In the genomic region with DNA sequence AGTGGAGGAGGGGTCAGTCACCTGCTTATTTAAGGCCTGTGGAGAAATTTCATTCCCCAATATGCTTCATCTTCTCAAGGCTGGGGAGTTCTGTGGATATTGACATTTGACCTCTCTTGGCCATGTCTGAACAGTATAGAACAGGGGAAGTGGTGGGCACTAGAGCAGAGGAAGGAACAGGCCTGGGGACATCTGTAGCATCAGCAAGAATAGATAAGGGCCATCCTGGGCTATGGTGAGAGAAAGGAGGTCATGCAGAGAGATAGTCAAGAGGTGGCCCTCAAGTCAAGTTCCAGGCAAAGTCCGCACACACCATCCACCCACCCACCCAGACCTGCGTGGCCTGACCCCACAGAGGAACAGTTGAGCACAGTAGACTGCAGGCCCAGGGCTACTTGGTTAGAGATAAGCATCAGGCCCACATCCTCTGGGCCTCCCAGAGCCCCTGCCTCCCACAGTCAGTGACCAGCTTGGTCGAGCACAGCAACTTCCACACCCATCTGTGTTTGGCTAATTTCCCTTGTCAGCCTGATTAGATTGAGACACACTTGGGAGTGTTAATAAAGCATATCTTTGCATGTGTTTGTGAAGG, we compare ENCODE assay signal across 11 mouse cellular contexts. TPM values are rescaled to one million over a fixed set of nuclear protein-coding genes. Genes with fewer than 3 reads are reported as not detected.
DNase-seq lines count a peak whose midpoint lies in the region; ATAC-seq and TF ChIP-seq lines count a peak whose summit lies in the region.
"Had no signal": no experiment of that assay in that cellular context is flagged by ENCODE, and none has a peak within 500 bp of the region (broad histone marks: within the 10 kb centered on the region; RNA-seq: fewer than 3 reads in every experiment).

No protein-coding gene starts in this region.

- DNase-seq in kidney, postnatal 0 days (ENCODE audit: low spot score), result peak; percentile 46
- no peak for DNase-seq in kidney, adult 9 months
- DNase-seq in heart, embryonic 10.5 days (ENCODE audit: low spot score), result peak; percentile 80
- no peak for DNase-seq in spleen, postnatal 10 days (ENCODE audit: low spot score in 2 of 2)
- no peak for DNase-seq in gastrocnemius, adult 8-10 months (ENCODE audit: low spot score in 2 of 2)
- DNase-seq in spleen, postnatal 36 days (ENCODE audit: low spot score in 2 of 2), result no peak
- DNase-seq: liver, embryonic 13.5 days had no signal

- H3K4me3 ChIP-seq in kidney, postnatal 0 days (replicated peaks; ENCODE audit: low read depth, low read length), result no peak overlapping the region
- no peak overlapping the region for H3K4me3 ChIP-seq in cortical plate, adult 2 months (ENCODE audit: insufficient read depth, low read length)
- no peak overlapping the region; the same call in 1 of the 2 replicates for H3K4me3 ChIP-seq in heart, embryonic 10.5 days
- no peak overlapping the region for H3K4me3 ChIP-seq in midbrain, embryonic 13.5 days (replicated peaks)
- H3K4me3 ChIP-seq: liver, embryonic 13.5 days had no signal

- no peak overlapping the region for H3K4me2 ChIP-seq in kidney, postnatal 0 days (ENCODE audit: low read length)
- H3K4me2 ChIP-seq in midbrain, embryonic 13.5 days (replicated peaks), result no peak overlapping the region
- H3K4me2 ChIP-seq: liver, embryonic 13.5 days had no signal

- no peak for TF ChIP-seq POLR2A in cortical plate, adult 2 months (IDR thresholded peaks at IDR 0.05; ENCODE audit: extremely low read depth, insufficient read depth, low read length)

- peaks cover 25% of the 10 kb centered on the region for H3K36me3 ChIP-seq in kidney, postnatal 0 days (ENCODE audit: insufficient read depth, low read length)
- H3K36me3 ChIP-seq in heart, embryonic 10.5 days, result peaks cover 38% of the 10 kb centered on the region
- peaks cover 40% of the 10 kb centered on the region for H3K36me3 ChIP-seq in midbrain, embryonic 13.5 days

- H3K9me3 ChIP-seq in kidney, postnatal 0 days (replicated peaks; ENCODE audit: low read length), result no peaks in the 10 kb centered on the region
- H3K9me3 ChIP-seq in heart, embryonic 10.5 days, result no peaks in the 10 kb centered on the region
- H3K9me3 ChIP-seq in midbrain, embryonic 13.5 days, result no peaks in the 10 kb centered on the region
- H3K9me3 ChIP-seq: G1E; liver, embryonic 13.5 days had no signal

- no peak overlapping the region for H3K9ac ChIP-seq in kidney, postnatal 0 days (ENCODE audit: low read depth, low read length)
- H3K9ac ChIP-seq in midbrain, embryonic 13.5 days (replicated peaks), result 0 out of 2 replicates have a peak overlapping the region, but pooled peaks have one; percentile 10
- H3K9ac ChIP-seq: liver, embryonic 13.5 days had no signal

- WGBS in kidney, postnatal 0 days, result 49% methylated on average over 3 of the region's 3 CpGs
- WGBS in heart, embryonic 10.5 days, result 40% methylated on average over 3 of the region's 3 CpGs
- WGBS in midbrain, embryonic 13.5 days, result 58% methylated on average over 3 of the region's 3 CpGs

- H3K27ac ChIP-seq in kidney, postnatal 0 days, result no peak overlapping the region
- 0 out of 2 replicates have a peak overlapping the region, but pooled peaks have one; percentile 23 for H3K27ac ChIP-seq in cortical plate, adult 2 months (ENCODE audit: insufficient read depth, low read length)
- peak overlapping the region; percentile 70; the same call in 1 of the 2 replicates for H3K27ac ChIP-seq in heart, embryonic 10.5 days
- H3K27ac ChIP-seq in midbrain, embryonic 13.5 days, result peak overlapping the region; percentile 76
- H3K27ac ChIP-seq: liver, embryonic 13.5 days had no signal

- H3K4me1 ChIP-seq in kidney, postnatal 0 days (replicated peaks; ENCODE audit: insufficient read depth, low read length), result peaks cover 49% of the 10 kb centered on the region
- H3K4me1 ChIP-seq in cortical plate, adult 2 months (ENCODE audit: control insufficient read depth, insufficient read depth, low read length), result peaks cover 31% of the 10 kb centered on the region
- H3K4me1 ChIP-seq in heart, embryonic 10.5 days, result peaks cover 86% of the 10 kb centered on the region
- H3K4me1 ChIP-seq in midbrain, embryonic 13.5 days (replicated peaks), result peaks cover 65% of the 10 kb centered on the region

- H3K27me3 ChIP-seq in kidney, postnatal 0 days (ENCODE audit: insufficient read depth, low read length), result no peaks in the 10 kb centered on the region
- H3K27me3 ChIP-seq in heart, embryonic 10.5 days (ENCODE audit: insufficient read depth, poor library complexity, severe bottlenecking), result no peaks in the 10 kb centered on the region
- no peaks in the 10 kb centered on the region for H3K27me3 ChIP-seq in midbrain, embryonic 13.5 days
- H3K27me3 ChIP-seq: liver, embryonic 13.5 days had no signal

- 0 out of 2 replicates have a peak, but pooled peaks have one; percentile 31 for ATAC-seq in kidney, postnatal 0 days (replicated peaks; ENCODE audit: low FRiP score, low read depth)
- ATAC-seq in midbrain, embryonic 13.5 days, result peak; percentile 65

- no peak for TF ChIP-seq CTCF in kidney, postnatal 0 days (IDR thresholded peaks at IDR 0.05; ENCODE audit: low read depth)
- no peak for TF ChIP-seq CTCF in cortical plate, adult 2 months (IDR thresholded peaks at IDR 0.05; ENCODE audit: extremely low read depth, insufficient read depth, low read length)

RNA-seq across cellular contexts. Expression of a gene that starts 7.5 kb away (rescaled TPM):
- polyA plus RNA-seq in kidney, postnatal 0 days (2015; fragmentation: Nextera tagmentation; extraction: Ambion mirVana), result 256 TPM in 2 replicates
- polyA plus RNA-seq in cortical plate, adult 2 months (2012; rRNA removed), result 835 and 861 TPM in 2 replicates
- polyA plus RNA-seq in heart, embryonic 10.5 days (2016; fragmentation: Nextera tagmentation; extraction: Ambion mirVana), result 193 and 231 TPM in 2 replicates
- polyA plus RNA-seq in midbrain, embryonic 13.5 days (2015; fragmentation: Nextera tagmentation; extraction: Ambion mirVana), result 179 and 201 TPM in 2 replicates
- total RNA-seq in gastrocnemius, adult 8-10 months (2022), result 10 to 100 TPM; 24.3 to 35.2 (median 28.2) TPM

RNA-seq across cellular contexts. Expression of a gene that starts 26.7 kb away (rescaled TPM):
- polyA plus RNA-seq in kidney, postnatal 0 days (2015; fragmentation: Nextera tagmentation; extraction: Ambion mirVana), result 1.3 and 2.0 TPM in 2 replicates
- 6.6 and 7.8 TPM in 2 replicates for polyA plus RNA-seq in cortical plate, adult 2 months (2012; rRNA removed)
- not detected in 2 replicates for polyA plus RNA-seq in heart, embryonic 10.5 days (2016; fragmentation: Nextera tagmentation; extraction: Ambion mirVana)
- 6.4 and 6.5 TPM in 2 replicates for polyA plus RNA-seq in midbrain, embryonic 13.5 days (2015; fragmentation: Nextera tagmentation; extraction: Ambion mirVana)
- under 1 TPM in 2 of 4 experiments, not detected in 2; 0.22 to 0.67 TPM for total RNA-seq in gastrocnemius, adult 8-10 months (2022)
- polyA plus RNA-seq: G1E; liver, embryonic 13.5 days had no signal

RNA-seq across cellular contexts. Expression of a gene that starts 59.2 kb away (rescaled TPM):
- 0.03 TPM in 1 of 2 replicates, not detected in the other for polyA plus RNA-seq in kidney, postnatal 0 days (2015; fragmentation: Nextera tagmentation; extraction: Ambion mirVana)
- 0.08 and 0.13 TPM in 2 replicates for polyA plus RNA-seq in cortical plate, adult 2 months (2012; rRNA removed)
- polyA plus RNA-seq in heart, embryonic 10.5 days (2016; fragmentation: Nextera tagmentation; extraction: Ambion mirVana), result 0.04 TPM in 1 of 2 replicates, not detected in the other
- 0.05 and 0.07 TPM in 2 replicates for polyA plus RNA-seq in midbrain, embryonic 13.5 days (2015; fragmentation: Nextera tagmentation; extraction: Ambion mirVana)
- total RNA-seq in gastrocnemius, adult 8-10 months (2022), result not detected
- total RNA-seq: heart, postnatal 10 days had no signal

Comparison
In these comparisons a context has a peak if more than half of its experiments do, and no peak if none do; other contexts are left out.
1. DNase-seq: peak in kidney, postnatal 0 days (single experiment) and heart, embryonic 10.5 days (single experiment); none in kidney, adult 9 months (single experiment), spleen, postnatal 10 days (0 of 2), gastrocnemius, adult 8-10 months (0 of 2) and spleen, postnatal 36 days (0 of 2).